10 mouse cellular contexts compared by ENCODE assay signal in genomic region chr7:25197384-25198018, GRCm38 (mm10). TPM values are rescaled to one million over a fixed set of nuclear protein-coding genes. Genes with fewer than 3 reads are reported as not detected.
A peak's percentile ranks its signal among the peaks of the same experiment; 100 is the strongest.
DNase-seq lines count a peak whose midpoint lies in the region; ATAC-seq and TF ChIP-seq lines count a peak whose summit lies in the region.
"Had no signal": no experiment of that assay in that cellular context is flagged by ENCODE, and none has a peak within 500 bp of the region (broad histone marks: within the 10 kb centered on the region; RNA-seq: fewer than 3 reads in every experiment).

No protein-coding gene starts in this region.

- H3K27me3 ChIP-seq in heart, embryonic 16.5 days (ENCODE audit: control insufficient read depth, insufficient read depth, low read length) = no peaks in the 10 kb centered on the region; the same call in 1 of the 2 replicates
- peaks cover 6% of the 10 kb centered on the region for H3K27me3 ChIP-seq in C2C12 (ENCODE audit: control insufficient read depth, insufficient read depth, insufficient read length)
- no peaks in the 10 kb centered on the region for H3K27me3 ChIP-seq in intestine, embryonic 15.5 days (replicated peaks)
- H3K27me3 ChIP-seq: forebrain, embryonic 13.5 days had no signal

- peaks cover 7% of the 10 kb centered on the region; the same call in 1 of the 2 replicates for H3K4me1 ChIP-seq in heart, embryonic 16.5 days (ENCODE audit: control insufficient read depth, insufficient read depth, low read length)
- 0 out of 2 replicates have a peak, but pooled peaks cover 3% of the 10 kb centered on the region for H3K4me1 ChIP-seq in intestine, embryonic 15.5 days (replicated peaks)

- H3K4me2 ChIP-seq in heart, embryonic 16.5 days (ENCODE audit: low read depth, low read length) = no peak overlapping the region
- no peak overlapping the region for H3K4me2 ChIP-seq in intestine, embryonic 15.5 days (replicated peaks)
- H3K4me2 ChIP-seq: forebrain, embryonic 13.5 days had no signal

- no peaks in the 10 kb centered on the region for H3K79me3 ChIP-seq in C2C12 (ENCODE audit: low read depth)

- no peak overlapping the region for H3ac ChIP-seq in C2C12 (ENCODE audit: control insufficient read depth, insufficient read length, low read depth)

- peaks cover 4% of the 10 kb centered on the region for H3K9me3 ChIP-seq in heart, embryonic 16.5 days (replicated peaks; ENCODE audit: control insufficient read depth, low read length)
- no peaks in the 10 kb centered on the region for H3K9me3 ChIP-seq in intestine, embryonic 15.5 days

- no peaks in the 10 kb centered on the region for H3K79me2 ChIP-seq in C2C12 (ENCODE audit: control insufficient read depth, insufficient read depth)

- no peak for DNase-seq in heart, postnatal 25 days (ENCODE audit: low spot score)
- peak; percentile 63 for DNase-seq in lung, postnatal 14 days
- no peak for DNase-seq in layer of hippocampus, adult 9-11 months
- DNase-seq in natural killer cell, adult 2 months (ENCODE audit: low spot score in 2 of 2) = no peak
- DNase-seq: adrenal gland, postnatal 25 days had no signal

- no peak overlapping the region for H3K4me3 ChIP-seq in heart, embryonic 16.5 days (ENCODE audit: low read length)
- no peak overlapping the region for H3K4me3 ChIP-seq in C2C12 (ENCODE audit: insufficient read depth, poor library complexity, severe bottlenecking)
- H3K4me3 ChIP-seq in intestine, embryonic 15.5 days (replicated peaks) = no peak overlapping the region
- H3K4me3 ChIP-seq: forebrain, embryonic 13.5 days had no signal

- no peak for TF ChIP-seq CTCF in C2C12 (IDR thresholded peaks at IDR 0.05; ENCODE audit: control insufficient read depth, insufficient read depth, insufficient read length)

- no peak overlapping the region for H3K9ac ChIP-seq in heart, embryonic 16.5 days (ENCODE audit: low read length)
- H3K9ac ChIP-seq in intestine, embryonic 15.5 days = no peak overlapping the region
- H3K9ac ChIP-seq: forebrain, embryonic 13.5 days had no signal

- WGBS in heart, embryonic 16.5 days = 38% methylated on average over 10 of the region's 10 CpGs
- 41% methylated on average over 10 of the region's 10 CpGs for WGBS in intestine, embryonic 15.5 days

- peak; percentile 58 for ATAC-seq in heart, embryonic 16.5 days (replicated peaks; ENCODE audit: extremely low read depth, insufficient read depth, low FRiP score)
- peak; percentile 92 for ATAC-seq in intestine, embryonic 15.5 days
- ATAC-seq in frontal cortex, adult (ENCODE audit: low TSS enrichment) = no peak
- ATAC-seq: forebrain, embryonic 13.5 days had no signal

- H3K36me3 ChIP-seq in heart, embryonic 16.5 days (ENCODE audit: control insufficient read depth, insufficient read depth) = no peaks in the 10 kb centered on the region; the same call in 1 of the 2 replicates
- H3K36me3 ChIP-seq in C2C12 (ENCODE audit: control insufficient read depth, insufficient read depth) = no peaks in the 10 kb centered on the region
- H3K36me3 ChIP-seq in intestine, embryonic 15.5 days = no peaks in the 10 kb centered on the region

- intact Hi-C loops in heart, postnatal 25 days (cut with DNase I) = no loop called here

- no peak overlapping the region for H3K27ac ChIP-seq in heart, embryonic 16.5 days (ENCODE audit: low read length)
- H3K27ac ChIP-seq in intestine, embryonic 15.5 days = no peak overlapping the region
- H3K27ac ChIP-seq: forebrain, embryonic 13.5 days had no signal

TF ChIP-seq in C2C12, 6 proteins besides CTCF, POLR2A, EP300 and RAD21:
- TF ChIP-seq MAX (IDR thresholded peaks at IDR 0.05) (peak; percentile 86), USF1 (IDR thresholded peaks at IDR 0.05; ENCODE audit: low read depth) (peak; percentile 84), CEBPB (IDR thresholded peaks at IDR 0.05; ENCODE audit: low read depth) (peak; percentile 61), MYOD1 (IDR thresholded peaks at IDR 0.05; ENCODE audit: control insufficient read depth, insufficient read length, low read depth) (no peak)

RNA-seq across cellular contexts. Expression of gene Pou2f2, which starts 18.0 kb away (rescaled TPM):
- 0.42 and 0.58 TPM in 2 replicates for polyA plus RNA-seq in heart, embryonic 16.5 days (2015; fragmentation: Nextera tagmentation; extraction: Ambion mirVana)
- total RNA-seq in heart, postnatal 25 days (2021) = under 1 TPM; 0.60 to 0.61 TPM
- 0.02 TPM for polyA plus RNA-seq in C2C12 (2012; fragmentation: generic; extraction: Trizol)
- 1.8 TPM in 2 replicates for polyA plus RNA-seq in intestine, embryonic 15.5 days (2015; fragmentation: Nextera tagmentation; extraction: Ambion mirVana)

RNA-seq across cellular contexts. Expression of gene Dedd2, which starts 22.9 kb away (rescaled TPM):
- polyA plus RNA-seq in heart, embryonic 16.5 days (2015; fragmentation: Nextera tagmentation; extraction: Ambion mirVana) = 8.3 and 8.6 TPM in 2 replicates
- 10 to 100 TPM; 13.6 to 20.2 TPM for total RNA-seq in heart, postnatal 25 days (2021)
- 5.3 TPM for polyA plus RNA-seq in C2C12 (2012; fragmentation: generic; extraction: Trizol)
- 13.2 and 13.5 TPM in 2 replicates for polyA plus RNA-seq in intestine, embryonic 15.5 days (2015; fragmentation: Nextera tagmentation; extraction: Ambion mirVana)

RNA-seq across cellular contexts. Expression of gene Zfp526, which starts 23.7 kb away (rescaled TPM):
- polyA plus RNA-seq in heart, embryonic 16.5 days (2015; fragmentation: Nextera tagmentation; extraction: Ambion mirVana) = 2.2 and 2.3 TPM in 2 replicates
- 1 to 10 TPM; 8.0 to 9.1 TPM for total RNA-seq in heart, postnatal 25 days (2021)
- polyA plus RNA-seq in C2C12 (2012; fragmentation: generic; extraction: Trizol) = 5.4 TPM
- 2.6 and 2.8 TPM in 2 replicates for polyA plus RNA-seq in intestine, embryonic 15.5 days (2015; fragmentation: Nextera tagmentation; extraction: Ambion mirVana)

RNA-seq across cellular contexts. Expression of gene Gsk3a, which starts 40.1 kb away (rescaled TPM):
- polyA plus RNA-seq in heart, embryonic 16.5 days (2015; fragmentation: Nextera tagmentation; extraction: Ambion mirVana) = 6.7 and 6.8 TPM in 2 replicates
- 10 to 100 TPM; 62.6 to 64.6 TPM for total RNA-seq in heart, postnatal 25 days (2021)
- 87.3 TPM for polyA plus RNA-seq in C2C12 (2012; fragmentation: generic; extraction: Trizol)
- polyA plus RNA-seq in intestine, embryonic 15.5 days (2015; fragmentation: Nextera tagmentation; extraction: Ambion mirVana) = 8.0 and 10.3 TPM in 2 replicates

RNA-seq across cellular contexts. Expression of gene Erf, which starts 53.1 kb away (rescaled TPM):
- 8.5 and 11.2 TPM in 2 replicates for polyA plus RNA-seq in heart, embryonic 16.5 days (2015; fragmentation: Nextera tagmentation; extraction: Ambion mirVana)
- total RNA-seq in heart, postnatal 25 days (2021) = 10 to 100 TPM; 19.2 to 29.6 TPM
- polyA plus RNA-seq in C2C12 (2012; fragmentation: generic; extraction: Trizol) = 61.8 TPM
- polyA plus RNA-seq in intestine, embryonic 15.5 days (2015; fragmentation: Nextera tagmentation; extraction: Ambion mirVana) = 14.8 TPM in 2 replicates
